Mouse (Mus musculus) C2C12 (cell line): ENCODE results near the gene Gas7.

Experiments used
- CTCF ChIP-seq: IDR thresholded peaks from one replicate; pipeline ENCODE4 v1.5.1; 2011; ENCODE audit not compliant: control insufficient read depth, insufficient read depth, insufficient read length
- USF1 ChIP-seq: IDR thresholded peaks from one replicate; pipeline ENCODE4 v1.6.1; 2011; ENCODE audit warnings: low read depth, mild to moderate bottlenecking, control low read depth, moderate library complexity

DNA sequence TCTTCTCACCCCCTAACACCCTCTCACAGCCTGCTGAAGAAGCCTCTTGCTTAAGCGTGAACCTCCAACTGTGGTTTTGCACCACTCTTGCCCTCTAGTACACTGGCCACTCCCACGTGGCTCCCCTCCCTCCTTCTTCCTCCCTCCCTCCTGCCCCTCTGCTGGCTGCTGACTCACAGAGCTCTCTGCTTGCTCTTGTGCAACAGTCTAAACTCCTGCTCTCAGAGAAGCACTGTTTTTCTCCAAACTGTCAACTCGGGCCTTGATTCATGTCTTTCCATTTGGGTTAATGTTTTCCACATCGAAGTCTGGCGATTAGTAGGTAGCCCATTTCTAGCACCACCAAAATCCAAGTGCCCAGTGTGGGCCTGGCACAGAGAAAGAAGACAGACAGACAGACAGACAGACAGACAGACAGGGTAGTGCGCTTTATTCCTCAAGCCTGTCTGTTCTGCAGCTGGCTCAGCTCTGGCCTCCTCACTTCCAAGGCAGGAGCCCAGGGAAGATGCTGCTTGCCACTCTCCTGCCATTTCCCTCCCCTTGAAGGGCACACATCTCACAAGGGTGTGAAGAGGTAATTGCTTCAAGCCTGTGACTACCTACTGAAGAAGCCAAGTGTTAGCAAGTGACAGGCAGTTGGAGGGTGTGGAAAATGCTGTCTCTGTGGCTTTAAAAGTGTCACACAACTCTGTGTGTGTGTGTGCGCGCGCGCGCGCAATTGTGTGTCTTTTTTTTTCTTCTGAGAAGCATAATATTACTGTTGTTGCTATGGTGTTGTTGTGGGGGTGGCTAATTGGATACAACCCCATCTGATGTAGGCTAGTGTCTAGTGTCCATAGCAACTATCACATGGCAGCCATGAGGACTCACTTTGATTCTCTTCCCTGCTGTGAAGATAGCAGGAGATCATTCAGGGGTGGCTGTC lies 71.6 kb downstream of the Gas7 start:
- TF ChIP-seq USF1 (no peak), CTCF (no peak)
